Mouse (Mus musculus) ES-Bruce4 (cell line): ENCODE data around the gene Mettl21a. TPM values are rescaled to one million over a fixed set of nuclear protein-coding genes. Genes with fewer than 3 reads are reported as not detected.
A peak's percentile ranks its signal among the peaks of the same experiment; 100 is the strongest.
"Not testable (repeated sequence)": the region's sequence is repeated elsewhere in the genome, so short reads cannot be mapped to it uniquely, and the experiment has no call there.

Experiments used
- H3K27ac ChIP-seq: 2 replicates; pipeline ENCODE4 v1.5.1; 2012; ENCODE audit warnings: low read length, inconsistent platforms; ENCODE audit not compliant: insufficient read depth
- H3K27me3 ChIP-seq: 2 replicates; pipeline ENCODE4 v1.6.1; 2012; ENCODE audit warnings: mild to moderate bottlenecking, low read length, inconsistent platforms; ENCODE audit not compliant: control insufficient read depth, poor library complexity, insufficient read depth, severe bottlenecking
- H3K36me3 ChIP-seq: 2 replicates; pipeline ENCODE4 v1.6.1; 2012; ENCODE audit warnings: inconsistent platforms, mild to moderate bottlenecking, low read length, moderate library complexity; ENCODE audit not compliant: control insufficient read depth, poor library complexity, insufficient read depth, severe bottlenecking
- H3K4me1 ChIP-seq: one replicate; pipeline ENCODE4 v1.8.1; 2011; ENCODE audit warnings: low read length; ENCODE audit not compliant: control insufficient read depth, insufficient read depth
- H3K4me3 ChIP-seq: 2 replicates; pipeline ENCODE4 v1.5.1; 2011; ENCODE audit warnings: low read depth, mild to moderate bottlenecking, low read length
- H3K9ac ChIP-seq: 2 replicates; pipeline ENCODE4 v1.6.1; 2012; ENCODE audit warnings: low read depth, mild to moderate bottlenecking, inconsistent platforms; ENCODE audit not compliant: poor library complexity, severe bottlenecking
- H3K9me3 ChIP-seq: replicated peaks from 2 replicates; pipeline ENCODE4 v1.6.1; 2012; ENCODE audit warnings: mild to moderate bottlenecking, low read length, inconsistent platforms; ENCODE audit not compliant: control insufficient read depth, poor library complexity, insufficient read depth, severe bottlenecking
- CTCF ChIP-seq: IDR thresholded peaks from one replicate; pipeline ENCODE4 v1.8.1; 2011; ENCODE audit warnings: low read depth, low read length
- EP300 ChIP-seq: IDR thresholded peaks from 2 replicates; pipeline ENCODE4 v1.6.1; 2011; ENCODE audit warnings: low read depth, low read length; ENCODE audit not compliant: insufficient read depth
- POLR2A ChIP-seq: IDR thresholded peaks from one replicate; pipeline ENCODE4 v1.8.1; 2011; ENCODE audit warnings: low read length; ENCODE audit not compliant: insufficient read depth
- polyA plus RNA-seq: library from polyadenylated mRNA; stranded (reverse); fragments of >200 nt; gene quantifications from 2 replicates; pipeline ENCODE4 v1.2.4, GENCODE M21; 2011; ENCODE audit warnings: low read depth; ENCODE audit not compliant: missing spikeins, insufficient read depth, insufficient read length

Gene Mettl21a
- polyA plus RNA-seq, 1 experiment = 14.5 TPM

DNA sequence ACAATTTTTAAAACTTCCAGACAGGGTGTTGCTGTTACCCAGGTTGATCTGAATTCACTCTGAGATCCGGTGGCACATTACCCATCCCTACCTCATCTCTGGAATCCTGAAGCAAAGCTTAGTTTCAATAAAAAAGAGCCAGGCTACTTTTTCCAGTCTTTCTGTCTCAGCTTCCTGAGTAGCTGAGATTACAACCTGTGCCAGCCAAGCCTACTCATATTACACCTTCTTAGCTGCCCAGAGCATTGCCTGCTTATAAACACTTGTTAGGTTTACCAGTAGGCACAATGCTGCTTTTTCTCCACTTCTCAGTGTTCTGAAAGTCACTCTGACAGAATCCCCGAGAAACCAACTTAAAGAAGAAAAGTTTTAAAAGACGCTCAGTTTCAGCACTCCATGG lies 38.2 kb downstream of the Mettl21a start:
- Histone ChIP-seq H3K9me3 (no peaks in the 10 kb centered on the region), H3K4me1 (peaks cover 3% of the 10 kb centered on the region), H3K27ac (peak overlapping the region; percentile 76), H3K9ac (0 out of 2 replicates have a peak overlapping the region, but pooled peaks have one; percentile 27), H3K36me3 (peaks cover 2% of the 10 kb centered on the region; the same call in 1 of the 2 replicates), H3K4me3 (no peak overlapping the region), H3K27me3 (no peaks in the 10 kb centered on the region)
- no peak for TF ChIP-seq CTCF
- TF ChIP-seq POLR2A = no peak
- no peak for TF ChIP-seq EP300

DNA sequence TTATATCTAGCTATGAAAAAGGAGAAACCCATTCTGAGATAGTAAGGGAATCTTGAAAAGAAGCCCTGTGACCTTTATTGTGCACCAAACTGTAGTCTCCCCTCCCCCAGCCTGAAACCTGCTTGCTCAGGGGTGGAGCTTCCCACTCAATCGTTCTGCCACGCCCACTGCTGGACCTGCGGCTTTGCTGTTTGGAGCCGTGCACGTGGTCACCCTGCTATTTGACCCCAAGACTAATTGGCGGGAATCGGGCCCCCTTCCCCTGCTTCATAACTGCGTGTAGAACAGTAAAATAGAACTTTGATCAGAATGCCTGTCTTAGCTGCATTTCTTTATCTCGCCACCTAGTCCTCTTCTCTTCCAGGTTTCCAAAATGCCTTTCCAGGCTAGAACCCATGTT lies 39.1 kb downstream of the Mettl21a start:
- H3K9ac ChIP-seq = 0 out of 2 replicates have a peak overlapping the region, but pooled peaks have one; percentile 27
- peak; percentile 86 for TF ChIP-seq EP300

GRCm38 (mm10) chr1:64576732-64577131 lies 40.3 kb downstream of the Mettl21a start:
- Histone ChIP-seq H3K9ac (no peak overlapping the region), H3K9me3 (no peaks in the 10 kb centered on the region), H3K27ac (no peak overlapping the region), H3K4me3 (no peak overlapping the region), H3K27me3 (no peaks in the 10 kb centered on the region), H3K4me1 (peaks cover 3% of the 10 kb centered on the region), H3K36me3 (peaks cover 2% of the 10 kb centered on the region; the same call in 1 of the 2 replicates)
- TF ChIP-seq EP300 (peak; percentile 94), CTCF (no peak), POLR2A (no peak)

More for the DNA sequence above, 39.1 kb downstream of the Mettl21a start:
- H3K9me3 ChIP-seq, H3K27ac ChIP-seq, H3K4me3 ChIP-seq, H3K27me3 ChIP-seq, H3K4me1 ChIP-seq, H3K36me3 ChIP-seq: not testable (repeated sequence)

GRCm38 (mm10) chr1:64576022-64576421 lies 41.0 kb downstream of the Mettl21a start:
- H3K27me3 ChIP-seq = no peaks in the 10 kb centered on the region
- peak overlapping the region; percentile 22 for H3K27ac ChIP-seq
- H3K4me1 ChIP-seq = peaks cover 3% of the 10 kb centered on the region
- peaks cover 2% of the 10 kb centered on the region; the same call in 1 of the 2 replicates for H3K36me3 ChIP-seq
- H3K9me3 ChIP-seq = no peaks in the 10 kb centered on the region
- TF ChIP-seq EP300 (no peak), CTCF (no peak), POLR2A (no peak)
- H3K9ac ChIP-seq = no peak overlapping the region
- H3K4me3 ChIP-seq = no peak overlapping the region

GRCm38 (mm10) chr1:64568206-64568605 lies 48.8 kb downstream of the Mettl21a start:
- Histone ChIP-seq H3K4me1 (no peaks in the 10 kb centered on the region), H3K4me3 (no peak overlapping the region), H3K9me3 (no peaks in the 10 kb centered on the region), H3K27me3 (no peaks in the 10 kb centered on the region), H3K27ac (no peak overlapping the region), H3K36me3 (peaks cover 3% of the 10 kb centered on the region; the same call in 1 of the 2 replicates), H3K9ac (no peak overlapping the region)
- TF ChIP-seq CTCF (no peak), POLR2A (no peak), EP300 (no peak)

DNA sequence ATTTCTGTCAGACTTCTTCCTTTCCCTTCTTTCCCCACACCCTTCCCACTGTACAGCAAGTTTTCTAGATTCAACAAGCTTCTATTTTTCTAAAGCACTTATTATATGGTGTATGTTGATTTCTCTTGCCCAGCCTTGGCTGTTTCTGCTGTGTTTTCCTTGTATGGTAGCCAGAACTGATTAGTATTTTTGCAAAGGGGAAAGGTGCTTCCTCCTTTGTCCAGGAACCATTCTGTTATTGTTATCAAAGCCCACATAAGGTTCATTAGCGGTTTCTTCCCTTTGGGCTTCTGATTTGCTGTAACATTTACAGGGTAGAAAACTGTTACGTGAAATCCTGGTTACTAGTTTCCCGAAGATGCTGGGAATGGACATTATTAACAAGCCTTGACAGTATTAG lies 56.9 kb downstream of the Mettl21a start:
- H3K4me3 ChIP-seq = no peak overlapping the region
- TF ChIP-seq POLR2A = no peak
- no peak overlapping the region for H3K9ac ChIP-seq
- H3K27ac ChIP-seq = no peak overlapping the region
- H3K27me3 ChIP-seq = no peaks in the 10 kb centered on the region
- H3K36me3 ChIP-seq = peaks cover 2% of the 10 kb centered on the region; the same call in 1 of the 2 replicates
- no peaks in the 10 kb centered on the region for H3K4me1 ChIP-seq
- no peaks in the 10 kb centered on the region for H3K9me3 ChIP-seq

Other genes with a start within 250 kb of the Mettl21a start
- 61.2 and 62.5 TPM in 2 replicates for gene Creb1, start 84.6 kb downstream of the Mettl21a start, polyA plus RNA-seq
- gene Ccnyl1, start 73.2 kb upstream of the Mettl21a start, polyA plus RNA-seq = 29.2 and 31.6 TPM in 2 replicates
- gene Fzd5, start 120.5 kb upstream of the Mettl21a start, polyA plus RNA-seq = 18.0 and 19.4 TPM in 2 replicates